In the genomic region with DNA sequence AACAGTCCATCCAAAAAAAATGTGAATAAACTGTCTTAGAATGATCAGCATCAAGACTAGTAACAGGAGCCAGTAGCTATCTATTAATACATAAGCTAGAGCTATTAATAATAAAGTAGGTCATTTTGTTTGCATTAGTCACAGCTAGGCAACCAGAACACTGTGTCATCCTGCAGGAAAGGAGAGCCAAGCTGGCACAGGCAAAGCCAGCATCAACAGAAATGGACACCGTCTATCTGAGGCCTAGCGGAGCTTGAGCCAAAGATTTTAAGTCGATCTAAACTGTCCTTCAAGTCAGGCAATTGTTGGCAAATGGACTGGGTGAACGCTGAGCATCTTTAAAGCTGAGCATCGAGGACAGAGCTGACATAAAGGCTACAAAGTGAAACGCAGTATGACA, we compare ENCODE assay signal across 31 mouse cellular contexts. TPM values are rescaled to one million over a fixed set of nuclear protein-coding genes. Genes with fewer than 3 reads are reported as not detected.
DNase-seq lines count a peak whose midpoint lies in the region.
"Had no signal": no experiment of that assay in that cellular context is flagged by ENCODE, and none has a peak within 500 bp of the region (broad histone marks: within the 10 kb centered on the region; RNA-seq: fewer than 3 reads in every experiment).

No protein-coding gene starts in this region.

- intact Hi-C loops in left cerebral cortex, postnatal 25 days (cut with DNase I), result no loop called here

- DNase-seq in adrenal gland, adult 2 months, result peak; percentile 27
- no peak for DNase-seq in adrenal gland, postnatal 14 days
- DNase-seq in gastrocnemius, adult 18-20 months (ENCODE audit: low spot score), result peak; percentile 86
- no peak for DNase-seq in gastrocnemius, postnatal 4 days (ENCODE audit: low spot score in 2 of 2)
- peak; percentile 11 for DNase-seq in cerebellum, adult 8-10 months
- peak; percentile 68 to 78 for DNase-seq in gastrocnemius, adult 8-10 months (ENCODE audit: low spot score in 2 of 2)
- DNase-seq in left cerebral cortex, postnatal 25 days (ENCODE audit: low spot score in 2 of 2), result no peak
- DNase-seq in yolk sac, embryonic 10.5 days (ENCODE audit: low spot score), result no peak
- DNase-seq: kidney, adult 2 months; kidney, postnatal 10 days; liver; midbrain, embryonic 14.5 days; thymus, adult 2 months had no signal

RNA-seq across cellular contexts. Expression of gene Gm813, which starts 15.9 kb away (rescaled TPM):
- not detected for total RNA-seq in adrenal gland, adult 2 months (2021)
- polyA plus RNA-seq in adrenal gland, adult 2 months (2012; rRNA removed), result not detected in 2 replicates
- not detected in 2 replicates for total RNA-seq in adrenal gland, postnatal 14 days (2021)
- total RNA-seq in gastrocnemius, adult 18-20 months (2021), result not detected
- not detected for total RNA-seq in gastrocnemius, postnatal 4 days (2021)
- total RNA-seq in gastrocnemius, adult 8-10 months (2022), result not detected
- total RNA-seq in left cerebral cortex, postnatal 25 days (2021), result not detected
- total RNA-seq: granulocyte monocyte progenitor cell, adult 5-6 weeks; layer of hippocampus, adult 18-20 months; layer of hippocampus, postnatal 25 days; left cerebral cortex, postnatal 36 days; megakaryocyte, adult 5-6 weeks had no signal
- polyA plus RNA-seq: activated CD4-positive, CD25-positive, alpha-beta regulatory T cell, adult 4 months; embryonic facial prominence, embryonic 11.5 days; forebrain, embryonic 12.5 days; heart, postnatal 0 days; hindbrain, embryonic 12.5 days; kidney, adult 2 months; liver, embryonic 16.5 days; lung, postnatal 0 days; midbrain, embryonic 14.5 days; myocyte; neural tube, embryonic 14.5 days; Patski; stomach, embryonic 15.5 days; thymus, adult 2 months; urinary bladder, adult 2 months had no signal

RNA-seq across cellular contexts. Expression of gene E330017A01Rik, which starts 37.7 kb away (rescaled TPM):
- not detected for total RNA-seq in adrenal gland, adult 2 months (2021)
- not detected in 2 replicates for polyA plus RNA-seq in adrenal gland, adult 2 months (2012; rRNA removed)
- not detected in 2 replicates for total RNA-seq in adrenal gland, postnatal 14 days (2021)
- not detected for total RNA-seq in gastrocnemius, adult 18-20 months (2021)
- total RNA-seq in gastrocnemius, postnatal 4 days (2021), result not detected
- total RNA-seq in gastrocnemius, adult 8-10 months (2022), result not detected
- total RNA-seq in left cerebral cortex, postnatal 25 days (2021), result not detected
- total RNA-seq: granulocyte monocyte progenitor cell, adult 5-6 weeks; layer of hippocampus, adult 18-20 months; layer of hippocampus, postnatal 25 days; left cerebral cortex, postnatal 36 days; megakaryocyte, adult 5-6 weeks had no signal
- polyA plus RNA-seq: activated CD4-positive, CD25-positive, alpha-beta regulatory T cell, adult 4 months; cortical plate, adult 2 months; embryonic facial prominence, embryonic 11.5 days; forebrain, embryonic 12.5 days; heart, postnatal 0 days; hindbrain, embryonic 12.5 days; kidney, adult 2 months; liver, embryonic 16.5 days; lung, postnatal 0 days; midbrain, embryonic 14.5 days; myocyte; neural tube, embryonic 14.5 days; Patski; stomach, embryonic 15.5 days; thymus, adult 2 months; urinary bladder, adult 2 months had no signal

Comparison
In these comparisons a context has a peak if more than half of its experiments do, and no peak if none do; other contexts are left out.
1. DNase-seq: peak in adrenal gland, adult 2 months (single experiment), gastrocnemius, adult 18-20 months (single experiment), cerebellum, adult 8-10 months (single experiment) and gastrocnemius, adult 8-10 months (2 of 2); none in adrenal gland, postnatal 14 days (single experiment), gastrocnemius, postnatal 4 days (0 of 2), left cerebral cortex, postnatal 25 days (0 of 2) and yolk sac, embryonic 10.5 days (single experiment).